Mouse (Mus musculus) heart, embryonic 11.5 days (tissue): ENCODE measurements around the gene I830077J02Rik. TPM values are rescaled to one million over a fixed set of nuclear protein-coding genes. Genes with fewer than 3 reads are reported as not detected.
A peak's percentile ranks its signal among the peaks of the same experiment; 100 is the strongest.

Source experiments
- ATAC-seq: fragments of 200-750 bp; cut with Nextera tagmentation; replicated peaks from 2 replicates; pipeline ENCODE4 v1.8.0; 2017; ENCODE audit warnings: moderate library complexity; ENCODE audit not compliant: insufficient number of reproducible peaks, low FRiP score, low TSS enrichment
- H3K27ac ChIP-seq: fragments of 300-500 bp; sonication (generic); 2 replicates; pipeline ENCODE4 v1.5.1; 2014; ENCODE audit warnings: mild to moderate bottlenecking, low read depth, low read length
- H3K27me3 ChIP-seq: fragments of 300-500 bp; sonication (generic); 2 replicates; pipeline ENCODE4 v1.6.1; 2014; ENCODE audit warnings: mild to moderate bottlenecking, low read length, mixed read lengths; ENCODE audit not compliant: control insufficient read depth, insufficient read depth
- H3K36me3 ChIP-seq: fragments of 300-500 bp; sonication (generic); 2 replicates; pipeline ENCODE4 v1.6.1; 2014; ENCODE audit warnings: mild to moderate bottlenecking, low read length, moderate library complexity, mixed read lengths; ENCODE audit not compliant: control insufficient read depth, insufficient read depth
- H3K4me1 ChIP-seq: fragments of 300-500 bp; sonication (generic); 2 replicates; pipeline ENCODE4 v1.6.1; 2014; ENCODE audit warnings: low read length; ENCODE audit not compliant: control insufficient read depth, insufficient read depth
- H3K4me2 ChIP-seq: fragments of 300-500 bp; sonication (generic); 2 replicates; pipeline ENCODE4 v1.6.1; 2014; ENCODE audit warnings: mild to moderate bottlenecking, moderate library complexity
- H3K4me3 ChIP-seq: fragments of 300-500 bp; sonication (generic); 2 replicates; pipeline ENCODE4 v1.5.1; 2014; ENCODE audit warnings: low read depth, low read length
- H3K9ac ChIP-seq: fragments of 300-500 bp; sonication (generic); 2 replicates; pipeline ENCODE4 v1.6.1; 2014; ENCODE audit warnings: mild to moderate bottlenecking, low read depth, low read length, moderate library complexity
- H3K9me3 ChIP-seq: fragments of 300-500 bp; sonication (generic); replicated peaks from 2 replicates; pipeline ENCODE4 v1.6.1; 2016; ENCODE audit warnings: low read length; ENCODE audit not compliant: control insufficient read depth
- WGBS: fragments of 180-500 bp; shearing (Covaris S2); extraction: QIAGEN DNeasy Blood & Tissue Kit; methylation state at CpG from one replicate; pipeline ENCODE4 v1.1.7; 2014; ENCODE audit not compliant: insufficient replicate concordance; 5-methylcytosine and 5-hydroxymethylcytosine counted together
- polyA plus RNA-seq: library from polyadenylated mRNA; unstranded; fragments of >200 nt; fragmentation: Nextera tagmentation; extraction: Ambion mirVana; gene quantifications from 2 replicates; pipeline ENCODE4 v1.2.1, GENCODE M21; 2014

I830077J02Rik gene
- polyA plus RNA-seq, 1 experiment from 2014 or later = 2.6 TPM

DNA sequence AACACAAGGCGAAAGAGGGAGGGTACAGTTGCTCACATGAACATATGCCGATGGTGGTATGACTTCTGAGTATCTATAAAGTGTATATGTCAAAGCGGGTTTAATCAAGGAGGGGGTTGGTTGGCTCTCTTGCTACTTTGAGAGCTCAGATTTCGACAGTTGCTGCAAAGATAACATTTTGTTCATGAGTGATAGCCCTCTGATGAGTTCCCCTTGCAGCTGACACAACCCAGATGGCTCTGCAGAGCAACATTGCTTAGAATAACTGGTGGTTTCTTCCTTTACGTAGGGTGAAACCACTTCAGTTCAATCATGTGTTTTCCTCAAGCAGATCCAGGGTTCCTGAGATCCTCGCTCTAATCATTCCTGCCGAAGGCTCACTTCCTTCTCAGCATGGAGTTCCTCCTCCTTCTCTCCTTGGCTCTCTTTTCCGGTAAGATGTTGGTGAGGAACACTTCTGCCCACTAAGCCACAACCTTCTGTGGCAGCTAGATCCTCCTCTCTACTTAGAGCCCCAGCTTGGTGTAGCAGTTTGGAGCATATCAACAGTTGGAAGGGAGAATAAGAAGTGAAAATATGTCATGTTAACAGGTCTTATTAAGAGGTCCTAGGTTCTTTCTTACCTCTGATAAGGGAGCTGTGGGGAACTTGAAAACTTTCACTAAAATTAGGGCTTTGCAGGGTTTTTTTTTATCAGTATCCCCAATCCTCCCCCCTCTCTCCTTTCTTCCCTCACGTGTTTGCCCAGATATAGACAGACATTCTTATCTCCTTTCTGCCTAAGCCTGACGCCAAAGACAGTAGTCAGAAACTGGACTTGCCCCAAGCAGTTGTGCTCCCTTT is 18.4 kb downstream of the I830077J02Rik start:
- H3K9ac ChIP-seq = no peak overlapping the region
- no peaks in the 10 kb centered on the region for H3K9me3 ChIP-seq
- peaks cover 23% of the 10 kb centered on the region for H3K4me1 ChIP-seq
- no peak overlapping the region for H3K4me3 ChIP-seq
- H3K4me2 ChIP-seq = peak overlapping the region; percentile 9
- H3K36me3 ChIP-seq = no peaks in the 10 kb centered on the region
- no peaks in the 10 kb centered on the region for H3K27me3 ChIP-seq
- peak overlapping the region; percentile 18 for H3K27ac ChIP-seq
- no peak for ATAC-seq
- WGBS = 16% methylated on average over 10 of the region's 10 CpGs

DNA sequence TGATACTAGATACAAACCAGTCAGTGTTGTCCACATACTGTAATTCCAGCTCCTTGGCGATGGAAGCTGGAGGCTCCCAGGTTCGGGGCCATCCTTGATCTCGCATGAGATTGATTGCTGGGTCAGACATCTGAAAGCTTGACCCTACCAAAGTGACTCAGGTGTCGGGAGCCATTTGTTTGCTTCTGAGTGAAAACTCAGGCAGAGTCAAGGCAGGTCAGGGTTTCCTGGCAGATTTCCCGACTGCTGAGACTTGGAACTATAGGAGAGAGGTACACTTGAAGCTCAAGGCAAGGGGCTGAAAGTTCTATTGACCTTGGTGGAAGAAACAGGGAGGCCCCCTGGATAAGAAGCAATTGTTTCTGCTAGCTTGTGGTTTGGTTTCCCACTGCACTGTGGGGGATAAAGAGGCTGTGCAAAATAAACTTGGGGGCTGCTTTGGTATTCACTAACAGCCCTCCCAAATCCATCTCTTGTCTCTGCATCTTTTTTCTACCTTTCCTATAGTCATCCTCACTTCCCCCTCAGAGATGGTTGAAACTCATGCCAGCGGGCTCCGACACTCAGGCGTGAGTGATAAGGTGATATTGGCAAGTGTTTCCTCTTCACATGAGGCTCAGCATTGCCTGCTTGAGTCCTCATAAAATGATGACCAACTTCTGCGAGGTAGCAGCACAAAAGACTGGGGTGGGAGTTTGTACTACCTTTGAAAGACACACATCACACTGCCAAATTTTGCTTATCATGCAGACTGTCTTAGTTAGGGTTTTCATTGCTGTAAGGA is 20.2 kb downstream of the I830077J02Rik start:
- Histone ChIP-seq H3K9me3 (no peaks in the 10 kb centered on the region), H3K9ac (no peak overlapping the region), H3K4me1 (peaks cover 30% of the 10 kb centered on the region), H3K4me3 (no peak overlapping the region), H3K27me3 (no peaks in the 10 kb centered on the region), H3K36me3 (no peaks in the 10 kb centered on the region), H3K27ac (no peak overlapping the region), H3K4me2 (no peak overlapping the region)
- 55% methylated on average over 9 of the region's 9 CpGs for WGBS
- no peak for ATAC-seq

DNA sequence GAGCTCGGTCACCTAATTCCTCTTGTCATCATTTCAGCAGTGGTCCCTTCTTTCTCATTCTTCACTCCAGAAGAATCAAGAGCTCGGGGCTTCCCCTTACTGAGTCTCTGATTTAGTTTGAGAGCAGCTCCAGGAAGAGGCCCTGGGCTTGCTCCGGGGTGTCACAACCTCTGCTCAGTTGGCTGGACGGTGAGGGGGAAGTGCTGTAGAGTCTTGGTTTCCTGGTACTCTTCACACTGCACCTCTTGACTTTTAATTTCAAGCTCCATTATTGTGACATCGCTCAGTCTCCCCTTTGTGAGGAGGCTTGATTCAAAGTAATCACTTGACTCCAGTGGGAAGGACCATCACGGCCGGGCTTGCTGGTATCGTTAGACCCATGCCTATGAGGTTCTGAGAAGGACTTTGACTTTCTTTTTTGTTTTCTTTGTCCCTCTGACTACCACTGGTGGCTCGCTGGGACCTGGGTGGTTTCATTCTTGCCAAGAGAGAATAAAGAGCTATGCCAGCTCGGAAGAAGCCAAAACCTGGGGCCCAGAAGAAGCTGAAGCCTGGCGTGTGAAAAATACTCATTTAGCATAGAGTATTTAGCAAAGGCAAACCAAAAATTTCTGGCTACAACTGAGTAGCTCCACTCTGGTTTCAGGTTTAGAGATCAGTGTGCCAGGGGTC is 21.8 kb downstream of the I830077J02Rik start:
- WGBS = 69% methylated on average over 11 of the region's 11 CpGs
- Histone ChIP-seq H3K27ac (no peak overlapping the region), H3K27me3 (no peaks in the 10 kb centered on the region)

DNA sequence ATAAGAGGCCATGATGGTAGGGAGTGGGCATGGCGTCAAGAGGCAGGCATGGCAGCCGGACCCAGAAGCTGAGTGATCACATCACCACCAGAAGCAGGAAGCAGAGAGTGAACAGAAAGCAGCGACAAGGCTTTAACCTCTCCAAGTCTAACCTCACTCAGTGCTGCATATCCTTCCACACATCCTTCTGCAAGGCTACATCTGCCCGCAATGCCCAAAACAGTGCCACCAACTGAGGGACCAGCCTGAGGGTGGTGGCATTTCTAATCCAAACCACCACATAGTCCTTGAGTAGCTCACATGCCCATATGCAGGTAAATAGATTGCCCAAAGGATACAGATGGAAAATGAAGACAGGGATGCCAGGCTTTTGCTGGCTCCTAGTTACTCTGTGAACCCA is 23.5 kb downstream of the I830077J02Rik start:
- no peaks in the 10 kb centered on the region for H3K27me3 ChIP-seq
- H3K4me3 ChIP-seq = no peak overlapping the region
- 85% methylated on average over 4 of the region's 4 CpGs for WGBS
- H3K36me3 ChIP-seq = no peaks in the 10 kb centered on the region
- H3K4me1 ChIP-seq = peaks cover 20% of the 10 kb centered on the region
- H3K4me2 ChIP-seq = no peak overlapping the region
- H3K27ac ChIP-seq = no peak overlapping the region
- H3K9me3 ChIP-seq = no peaks in the 10 kb centered on the region
- no peak for ATAC-seq
- no peak overlapping the region for H3K9ac ChIP-seq

More for the DNA sequence above, 21.8 kb downstream of the I830077J02Rik start:
- H3K9me3 ChIP-seq = no peaks in the 10 kb centered on the region
- no peak overlapping the region for H3K4me3 ChIP-seq
- H3K9ac ChIP-seq = no peak overlapping the region
- H3K36me3 ChIP-seq = no peaks in the 10 kb centered on the region
- H3K4me2 ChIP-seq = no peak overlapping the region
- H3K4me1 ChIP-seq = peaks cover 30% of the 10 kb centered on the region
- no peak for ATAC-seq

DNA sequence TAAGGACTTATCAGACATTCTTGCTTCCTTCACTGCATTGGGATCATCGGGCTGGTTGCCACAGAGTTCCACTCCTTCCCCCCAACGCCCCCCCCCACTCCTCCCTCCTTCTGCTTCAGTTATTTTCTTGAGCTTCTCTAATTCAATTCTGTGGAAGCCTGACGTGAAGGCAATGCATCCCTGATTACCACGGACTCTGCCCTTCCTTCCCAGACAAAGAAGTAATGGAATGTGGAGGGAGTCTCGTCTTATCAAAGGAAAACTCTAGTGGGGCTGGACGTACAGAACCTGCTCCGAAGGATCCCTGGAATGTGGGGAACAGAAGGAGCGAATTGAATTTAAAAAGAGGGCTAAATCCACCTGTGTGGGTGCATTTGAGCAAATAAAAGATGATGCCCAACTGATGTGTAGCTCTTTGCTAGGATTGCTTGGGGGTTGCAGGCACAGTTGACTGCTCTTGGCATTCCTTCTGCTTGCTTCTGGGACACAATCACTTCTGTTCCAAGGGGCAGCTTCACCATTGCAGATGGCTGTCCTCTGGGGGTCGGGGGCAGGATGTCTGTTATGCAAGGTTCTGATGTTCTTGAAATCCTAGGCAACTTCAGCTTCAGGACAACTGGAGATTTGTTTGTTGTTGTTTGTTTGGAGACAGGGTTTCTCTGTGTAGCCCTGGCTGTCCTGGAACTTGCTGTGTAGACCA is 24.4 kb downstream of the I830077J02Rik start:
- Histone ChIP-seq H3K9me3 (no peaks in the 10 kb centered on the region), H3K4me2 (no peak overlapping the region), H3K9ac (no peak overlapping the region), H3K36me3 (no peaks in the 10 kb centered on the region), H3K27me3 (no peaks in the 10 kb centered on the region), H3K4me3 (no peak overlapping the region), H3K4me1 (peaks cover 12% of the 10 kb centered on the region), H3K27ac (no peak overlapping the region)
- no peak for ATAC-seq
- 29% methylated on average over 9 of the region's 9 CpGs for WGBS

DNA sequence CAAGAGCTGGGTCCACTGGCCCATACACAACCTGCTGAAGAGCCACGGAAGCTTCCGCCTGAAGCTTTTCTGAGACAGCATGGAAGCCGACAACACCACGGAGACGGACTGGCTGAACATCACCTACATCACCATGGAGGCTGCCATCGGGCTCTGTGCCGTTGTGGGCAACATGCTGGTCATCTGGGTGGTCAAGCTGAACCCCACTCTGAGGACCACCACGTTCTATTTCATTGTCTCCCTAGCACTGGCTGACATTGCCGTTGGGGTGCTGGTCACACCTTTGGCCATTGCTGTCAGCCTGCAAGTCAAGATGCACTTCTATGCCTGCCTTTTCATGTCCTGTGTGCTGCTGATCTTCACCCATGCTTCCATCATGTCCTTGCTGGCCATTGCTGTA is 27.7 kb downstream of the I830077J02Rik start:
- H3K9me3 ChIP-seq = no peaks in the 10 kb centered on the region
- no peak overlapping the region for H3K27ac ChIP-seq
- peaks cover 7% of the 10 kb centered on the region for H3K4me1 ChIP-seq
- H3K9ac ChIP-seq = no peak overlapping the region
- peaks cover 15% of the 10 kb centered on the region; the same call in 1 of the 2 replicates for H3K27me3 ChIP-seq
- H3K4me2 ChIP-seq = no peak overlapping the region
- WGBS = 89% methylated on average over 9 of the region's 9 CpGs
- no peak for ATAC-seq
- H3K36me3 ChIP-seq = no peaks in the 10 kb centered on the region
- H3K4me3 ChIP-seq = no peak overlapping the region

DNA sequence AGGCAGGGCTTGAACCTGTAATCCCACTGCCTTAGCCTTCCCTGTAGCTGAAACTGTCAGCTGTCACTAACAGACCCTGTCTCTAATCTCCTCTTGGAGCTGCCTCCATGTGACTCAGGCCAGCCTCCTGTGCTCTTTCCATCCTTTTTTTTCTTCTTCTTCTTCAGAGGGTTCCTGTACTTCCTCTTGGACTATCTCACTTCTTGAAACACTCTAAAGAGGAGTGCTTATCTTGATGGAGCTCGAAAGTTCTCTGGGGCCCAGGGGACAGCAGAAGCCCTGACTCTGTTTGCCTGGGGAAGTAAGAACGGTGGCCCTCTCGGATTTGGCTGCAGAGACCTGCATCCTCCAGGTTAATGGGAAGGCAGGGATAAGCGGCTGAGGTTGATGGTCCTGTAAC is 28.3 kb downstream of the I830077J02Rik start:
- H3K4me3 ChIP-seq = no peak overlapping the region
- H3K4me2 ChIP-seq = no peak overlapping the region
- peaks cover 15% of the 10 kb centered on the region; the same call in 1 of the 2 replicates for H3K27me3 ChIP-seq
- no peak overlapping the region for H3K9ac ChIP-seq
- no peaks in the 10 kb centered on the region for H3K9me3 ChIP-seq
- WGBS = 42% methylated on average over 4 of the region's 4 CpGs
- H3K4me1 ChIP-seq = peaks cover 7% of the 10 kb centered on the region
- no peaks in the 10 kb centered on the region for H3K36me3 ChIP-seq
- no peak overlapping the region for H3K27ac ChIP-seq
- no peak for ATAC-seq

DNA sequence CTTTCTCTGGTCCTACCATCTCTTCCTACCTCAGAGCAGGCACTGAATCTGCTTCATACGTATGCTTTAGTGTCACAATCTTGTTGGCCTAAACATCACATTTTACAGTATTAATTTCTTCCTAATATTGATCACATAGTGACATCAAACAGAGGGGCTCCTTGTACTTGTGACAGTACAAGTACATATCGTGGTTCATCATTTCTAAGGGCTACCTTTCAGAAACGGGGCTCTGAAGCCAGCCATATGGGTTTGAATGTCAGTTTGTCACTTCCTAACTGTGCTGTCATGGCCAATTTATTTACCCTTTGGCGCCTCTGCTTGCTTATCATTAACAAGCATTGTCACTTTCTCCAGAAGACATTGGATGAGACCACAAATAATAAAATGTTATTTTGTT is 31.0 kb downstream of the I830077J02Rik start:
- no peak overlapping the region for H3K27ac ChIP-seq
- H3K9me3 ChIP-seq = no peaks in the 10 kb centered on the region
- H3K27me3 ChIP-seq = peaks cover 15% of the 10 kb centered on the region; the same call in 1 of the 2 replicates
- ATAC-seq = no peak
- H3K9ac ChIP-seq = no peak overlapping the region
- 70% methylated on average over 4 of the region's 4 CpGs for WGBS
- H3K36me3 ChIP-seq = no peaks in the 10 kb centered on the region
- no peak overlapping the region for H3K4me3 ChIP-seq
- H3K4me1 ChIP-seq = no peaks in the 10 kb centered on the region
- no peak overlapping the region for H3K4me2 ChIP-seq
